Mouse (Mus musculus) heart, postnatal 0 days (tissue): Measurements from ENCODE around the gene Sh3bp5. TPM values are rescaled to one million over a fixed set of nuclear protein-coding genes. Genes with fewer than 3 reads are reported as not detected.
A peak's percentile ranks its signal among the peaks of the same experiment; 100 is the strongest.

Experiments used
- ATAC-seq: fragments of 200-750 bp; cut with Nextera tagmentation; 2 replicates; pipeline ENCODE4 v1.8.0; 2017; ENCODE audit warnings: low read depth, moderate number of reproducible peaks, moderate library complexity; ENCODE audit not compliant: insufficient read depth
- DNase-seq: peaks from one replicate; pipeline ENCODE4 v3.0.0-alpha.2; 2016; ENCODE audit warnings: low spot score
- H3K27ac ChIP-seq: fragments of 300-500 bp; sonication (generic); 2 replicates; pipeline ENCODE4 v1.5.1; 2014; ENCODE audit warnings: low read depth, mild to moderate bottlenecking
- H3K27me3 ChIP-seq: fragments of 300-500 bp; sonication (generic); 2 replicates; pipeline ENCODE4 v1.6.1; 2014; ENCODE audit warnings: low read length, mixed read lengths; ENCODE audit not compliant: control insufficient read depth, insufficient read depth
- H3K36me3 ChIP-seq: fragments of 300-500 bp; sonication (generic); replicated peaks from 2 replicates; pipeline ENCODE4 v1.6.1; 2014; ENCODE audit warnings: low read length, mixed read lengths; ENCODE audit not compliant: control insufficient read depth, insufficient read depth
- H3K4me1 ChIP-seq: fragments of 300-500 bp; sonication (generic); 2 replicates; pipeline ENCODE4 v1.6.1; 2014; ENCODE audit warnings: antibody characterized with exemption; ENCODE audit not compliant: control insufficient read depth, insufficient read depth
- H3K4me2 ChIP-seq: fragments of 300-500 bp; sonication (generic); 2 replicates; pipeline ENCODE4 v1.6.1; 2014; ENCODE audit warnings: low read depth, mild to moderate bottlenecking, low read length, moderate library complexity
- H3K4me3 ChIP-seq: fragments of 300-500 bp; sonication (generic); 2 replicates; pipeline ENCODE4 v1.5.1; 2014; ENCODE audit warnings: low read depth, low read length
- H3K9ac ChIP-seq: fragments of 300-500 bp; sonication (generic); replicated peaks from 2 replicates; pipeline ENCODE4 v1.6.1; 2014; ENCODE audit warnings: low read depth, low read length, mixed read lengths
- H3K9me3 ChIP-seq: fragments of 300-500 bp; sonication (generic); replicated peaks from 2 replicates; pipeline ENCODE4 v1.6.1; 2016; ENCODE audit warnings: low read length; ENCODE audit not compliant: control insufficient read depth
- CTCF ChIP-seq: IDR thresholded peaks from 2 replicates; pipeline ENCODE4 v1.5.1; 2016; ENCODE audit warnings: antibody characterized with exemption, control low read depth, low read depth
- EP300 ChIP-seq: IDR thresholded peaks from 2 replicates; pipeline ENCODE4 v1.6.1; 2016; ENCODE audit warnings: antibody characterized with exemption, low read depth
- WGBS: fragments of 180-500 bp; shearing (Covaris S2); extraction: QIAGEN DNeasy Blood & Tissue Kit; methylation state at CpG from one replicate; pipeline ENCODE4 v1.1.7; 2014; 5-methylcytosine and 5-hydroxymethylcytosine counted together
- polyA plus RNA-seq: library from polyadenylated mRNA; unstranded; fragments of >200 nt; fragmentation: Nextera tagmentation; extraction: Ambion mirVana; gene quantifications from 2 replicates; pipeline ENCODE4 v1.2.1, GENCODE M21; 2015
- total RNA-seq: library from RNA; depleted of rRNA; stranded (reverse); fragments of >200 nt; gene quantifications from 2 replicates; pipeline ENCODE4 v1.2.3, GENCODE M21; 2014; ENCODE audit warnings: low replicate concordance

The Sh3bp5 gene
- total and polyA plus RNA-seq, 2 experiments from 2014 or later = 10.2 to 43.4 TPM

DNA sequence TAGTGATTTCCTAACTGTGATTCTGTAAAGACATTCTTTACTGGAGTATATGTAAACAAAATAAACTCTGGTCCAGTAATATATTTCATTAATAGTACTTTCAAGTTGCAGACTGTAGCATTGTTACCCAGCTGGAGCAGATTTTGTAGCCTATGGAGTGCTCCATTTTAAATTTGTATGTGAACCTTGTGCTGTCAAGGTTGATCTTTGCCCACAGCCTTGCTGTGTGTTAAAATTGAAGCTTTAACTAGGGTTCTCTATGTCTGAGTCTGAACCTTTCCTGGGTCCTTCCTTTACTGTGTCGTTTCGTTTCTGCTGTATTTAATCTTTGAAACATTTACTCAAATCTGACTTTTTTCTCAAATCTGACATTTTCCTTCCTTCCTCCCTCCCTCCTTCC, 73.6 kb downstream of the Sh3bp5 start:
- no peak for DNase-seq
- WGBS = 73% methylated on average over 2 of the region's 2 CpGs
- peaks cover 81% of the 10 kb centered on the region for H3K36me3 ChIP-seq

DNA sequence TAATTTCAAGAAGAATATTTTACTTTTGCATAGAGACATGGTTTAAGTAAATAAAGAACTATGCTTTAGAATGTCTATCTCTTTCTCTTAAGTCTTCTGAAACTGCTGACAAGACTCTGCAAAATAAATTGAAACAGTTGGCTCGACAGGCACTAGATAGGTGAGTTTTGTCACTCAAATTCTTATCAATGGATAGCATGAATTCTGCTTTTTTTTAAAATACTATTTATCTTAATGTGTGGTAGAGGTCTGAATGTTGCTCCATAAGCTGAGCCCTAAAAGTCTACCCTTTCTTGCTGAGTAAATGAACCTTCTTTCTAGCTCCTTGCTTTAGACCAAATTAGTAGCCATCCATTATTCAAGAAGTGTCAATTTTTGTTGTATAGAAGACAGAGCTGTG, 90.5 kb downstream of the Sh3bp5 start:
- Histone ChIP-seq H3K4me3 (no peak overlapping the region), H3K36me3 (peaks cover 63% of the 10 kb centered on the region), H3K4me1 (0 out of 2 replicates have a peak, but pooled peaks cover 3% of the 10 kb centered on the region), H3K27me3 (no peaks in the 10 kb centered on the region), H3K9me3 (no peaks in the 10 kb centered on the region), H3K27ac (no peak overlapping the region), H3K4me2 (no peak overlapping the region), H3K9ac (no peak overlapping the region)
- DNase-seq (no peak), ATAC-seq (no peak)
- WGBS = 74% methylated on average over 1 of the region's 1 CpGs
- TF ChIP-seq CTCF (no peak), EP300 (no peak)

More for the DNA sequence above, 73.6 kb downstream of the Sh3bp5 start:
- ATAC-seq = no peak
- Histone ChIP-seq H3K9me3 (no peaks in the 10 kb centered on the region), H3K9ac (no peak overlapping the region), H3K27me3 (no peaks in the 10 kb centered on the region), H3K27ac (no peak overlapping the region), H3K4me3 (no peak overlapping the region), H3K4me2 (no peak overlapping the region), H3K4me1 (no peaks in the 10 kb centered on the region)
- no peak for TF ChIP-seq EP300
- no peak for TF ChIP-seq CTCF

- Histone ChIP-seq H3K36me3 (peaks cover 48% of the 10 kb centered on the region), H3K9me3 (no peaks in the 10 kb centered on the region), H3K27ac (peak overlapping the region; percentile 73), H3K4me3 (no peak overlapping the region), H3K9ac (0 out of 2 replicates have a peak overlapping the region, but pooled peaks have one; percentile 24), H3K4me2 (peak overlapping the region; percentile 30; the same call in 1 of the 2 replicates), H3K27me3 (no peaks in the 10 kb centered on the region), H3K4me1 (0 out of 2 replicates have a peak, but pooled peaks cover 3% of the 10 kb centered on the region)
- WGBS = 35% methylated on average over 8 of the region's 8 CpGs
- DNase-seq (peak; percentile 71), ATAC-seq (peak; percentile 81)
- TF ChIP-seq CTCF (no peak), EP300 (no peak)
Observed at GRCm38 (mm10) chr14:31343241-31343640, 92.6 kb downstream of the Sh3bp5 start.

DNA sequence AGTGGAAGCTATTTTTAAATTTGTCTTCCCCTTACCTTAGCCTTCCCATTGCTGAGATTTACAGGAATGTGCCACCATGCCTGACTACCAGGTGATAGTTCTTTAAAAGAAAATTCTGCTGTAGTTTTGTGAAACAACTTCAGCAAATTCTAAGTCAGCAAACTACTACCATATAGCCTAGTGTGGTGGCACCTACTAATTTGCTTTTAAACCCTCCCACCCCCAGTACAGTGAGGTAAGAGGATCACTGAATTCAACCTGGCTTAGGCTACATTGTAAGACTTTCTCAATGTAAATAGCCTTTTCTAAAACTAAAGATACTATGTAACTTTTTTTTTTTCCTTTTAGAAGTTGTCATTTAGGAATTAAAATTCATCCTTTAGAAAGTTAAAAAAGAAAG, 97.9 kb downstream of the Sh3bp5 start:
- DNase-seq = no peak
- Histone ChIP-seq H3K9me3 (no peaks in the 10 kb centered on the region), H3K4me2 (peak overlapping the region; percentile 86), H3K27ac (no peak overlapping the region), H3K4me3 (peak overlapping the region; percentile 83), H3K36me3 (peaks cover 13% of the 10 kb centered on the region), H3K9ac (no peak overlapping the region), H3K27me3 (no peaks in the 10 kb centered on the region), H3K4me1 (peaks cover 9% of the 10 kb centered on the region; the same call in 1 of the 2 replicates)
- TF ChIP-seq CTCF (no peak), EP300 (no peak)
- no peak for ATAC-seq

DNA sequence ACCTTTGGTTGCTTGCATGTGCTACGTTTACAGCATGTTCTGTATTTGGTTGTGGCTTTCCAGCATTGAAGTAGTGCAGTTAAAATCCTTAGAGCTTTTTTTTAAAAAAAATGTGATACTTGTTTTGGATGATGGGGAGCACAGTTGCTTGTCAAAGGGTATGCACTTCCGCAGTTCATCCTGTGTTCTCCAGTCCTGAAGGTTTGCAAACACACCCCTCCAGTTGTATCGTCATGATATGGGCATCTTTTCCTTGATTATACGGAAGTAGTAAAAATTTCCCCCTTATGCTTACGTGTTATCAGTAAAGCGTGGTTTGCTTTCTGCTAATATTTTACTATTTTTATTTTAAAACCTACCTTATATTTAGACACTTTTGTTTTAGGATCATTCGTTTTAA, 98.5 kb downstream of the Sh3bp5 start:
- Histone ChIP-seq H3K9me3 (no peaks in the 10 kb centered on the region), H3K4me1 (peaks cover 7% of the 10 kb centered on the region; the same call in 1 of the 2 replicates), H3K27ac (peak overlapping the region; percentile 96), H3K27me3 (no peaks in the 10 kb centered on the region), H3K4me2 (peak overlapping the region; percentile 86), H3K36me3 (peaks cover 13% of the 10 kb centered on the region), H3K4me3 (peak overlapping the region; percentile 83), H3K9ac (peak overlapping the region; percentile 86)
- 11% methylated on average over 7 of the region's 7 CpGs for WGBS
- no peak for DNase-seq
- no peak for ATAC-seq
- no peak for TF ChIP-seq CTCF
